Mouse (Mus musculus) limb, embryonic 11.5 days (tissue): Measurements from ENCODE around the gene Zfp2. TPM values are rescaled to one million over a fixed set of nuclear protein-coding genes. Genes with fewer than 3 reads are reported as not detected.

ENCODE experiments used
- polyA plus RNA-seq: library from polyadenylated mRNA; unstranded; fragments of >200 nt; fragmentation: Nextera tagmentation; extraction: Ambion mirVana; gene quantifications from 2 replicates; pipeline ENCODE4 v1.2.1, GENCODE M21; 2014

Gene Zfp2
- polyA plus RNA-seq, 1 experiment from 2014 or later = 21.3 TPM

Other genes starting within 250 kb of the Zfp2 start
- 44.3 and 50.6 TPM in 2 replicates for gene Zfp354c, start 88.4 kb downstream of the Zfp2 start, polyA plus RNA-seq
- 1.2 and 1.5 TPM in 2 replicates for gene Zfp879, start 74.6 kb downstream of the Zfp2 start, polyA plus RNA-seq
- 0.11 and 0.16 TPM in 2 replicates for gene Grm6, start 65.5 kb downstream of the Zfp2 start, polyA plus RNA-seq
- 15.5 and 17.8 TPM in 2 replicates for gene Zfp454, start 28.5 kb downstream of the Zfp2 start, polyA plus RNA-seq
- 1.2 and 1.3 TPM in 2 replicates for gene Zfp354b, start 15.5 kb upstream of the Zfp2 start, polyA plus RNA-seq
- gene 4933414I15Rik, start 27.6 kb upstream of the Zfp2 start, polyA plus RNA-seq = not detected in 2 replicates
- gene Prop1, start 37.6 kb upstream of the Zfp2 start, polyA plus RNA-seq = not detected in 2 replicates
- gene Olfr1378, start 50.4 kb upstream of the Zfp2 start, polyA plus RNA-seq = not detected in 2 replicates
- not detected in 2 replicates for gene Olfr1377, start 65.8 kb upstream of the Zfp2 start, polyA plus RNA-seq
- not detected in 2 replicates for gene Olfr51, start 87.4 kb upstream of the Zfp2 start, polyA plus RNA-seq
- gene Olfr54, start 98.1 kb upstream of the Zfp2 start, polyA plus RNA-seq = not detected in 2 replicates
- gene Olfr1375, start 131.9 kb upstream of the Zfp2 start, polyA plus RNA-seq = not detected in 2 replicates
- 9.4 and 9.6 TPM in 2 replicates for gene Zfp354a, start 143.1 kb upstream of the Zfp2 start, polyA plus RNA-seq